Mouse (Mus musculus): ENCODE measurements around the gene Mmp9.

Mmp9 gene

DNA sequence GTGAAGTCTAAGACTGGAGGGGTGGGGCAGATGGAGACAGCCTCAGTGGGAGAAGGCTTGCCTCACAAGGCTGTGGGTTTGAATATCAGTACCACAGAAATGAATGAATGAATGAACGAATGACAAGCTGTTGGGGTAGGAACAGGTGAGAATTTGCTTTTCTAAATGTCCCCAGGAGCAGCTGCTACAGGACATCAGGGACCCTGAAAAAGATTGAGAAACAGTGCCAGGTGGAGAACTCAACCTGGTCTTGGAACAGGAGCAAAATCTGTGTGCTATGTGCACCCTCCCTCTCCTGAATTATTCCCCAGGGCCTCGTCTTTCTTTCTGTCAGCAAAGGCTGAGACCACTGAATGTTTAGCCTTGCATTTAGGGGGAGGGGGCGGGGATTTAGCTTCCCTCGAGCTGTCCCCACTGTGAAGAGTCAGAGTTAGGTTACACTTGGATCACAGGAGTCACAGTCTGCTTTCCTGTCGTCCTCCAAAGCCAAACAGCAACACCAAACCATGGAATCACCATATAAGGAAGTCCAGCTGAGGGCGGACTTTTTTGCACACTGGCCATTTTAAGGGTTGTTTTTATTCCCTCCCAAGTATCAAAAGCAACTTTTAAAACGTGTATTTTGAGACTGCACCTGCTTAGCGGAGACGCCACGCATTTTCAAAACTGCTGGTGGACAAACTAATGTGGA, at the start of gene Mmp9:
Gene Mmp9 (plus strand): TSS at position 641 of the 691 bp plus-strand sequence.
- no peak for DNase-seq (ENCODE audit: low spot score)

GRCm38 (mm10) chr2:164891056-164891834, 49.3 kb upstream of the Mmp9 start:
- no peak for DNase-seq (ENCODE audit: low spot score)

GRCm38 (mm10) chr2:164891908-164892695, 48.5 kb upstream of the Mmp9 start:
- no peak for DNase-seq (ENCODE audit: low spot score)

DNA sequence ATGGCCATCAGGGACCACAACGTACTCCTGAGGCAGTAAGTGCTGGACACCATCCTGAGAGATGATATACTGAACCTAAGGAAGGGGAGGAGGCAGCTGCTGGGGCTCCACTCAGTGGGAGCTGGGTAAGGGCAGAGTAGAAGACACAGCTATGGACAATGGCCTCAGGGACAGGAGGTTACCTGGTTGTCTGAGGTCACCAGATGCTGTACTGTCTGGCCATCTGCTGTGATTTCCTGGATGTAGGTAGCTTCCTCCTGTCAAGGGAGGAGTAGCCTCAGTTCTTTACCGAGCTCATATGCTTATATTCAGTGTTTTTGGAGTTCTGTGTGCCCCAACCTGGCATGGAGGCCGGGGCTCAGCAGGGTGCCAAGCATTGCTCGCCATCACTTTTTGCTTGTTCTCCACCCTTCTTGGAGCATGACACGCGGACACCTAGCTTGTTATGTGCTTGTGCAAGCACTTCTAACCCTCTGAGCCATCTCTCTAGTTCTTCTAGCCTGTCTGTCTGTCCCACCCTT, 47.8 kb upstream of the Mmp9 start:
- DNase-seq (ENCODE audit: low spot score) = no peak

GRCm38 (mm10) chr2:164894048-164894447, 46.5 kb upstream of the Mmp9 start:
- no peak for DNase-seq (ENCODE audit: low spot score)

DNA sequence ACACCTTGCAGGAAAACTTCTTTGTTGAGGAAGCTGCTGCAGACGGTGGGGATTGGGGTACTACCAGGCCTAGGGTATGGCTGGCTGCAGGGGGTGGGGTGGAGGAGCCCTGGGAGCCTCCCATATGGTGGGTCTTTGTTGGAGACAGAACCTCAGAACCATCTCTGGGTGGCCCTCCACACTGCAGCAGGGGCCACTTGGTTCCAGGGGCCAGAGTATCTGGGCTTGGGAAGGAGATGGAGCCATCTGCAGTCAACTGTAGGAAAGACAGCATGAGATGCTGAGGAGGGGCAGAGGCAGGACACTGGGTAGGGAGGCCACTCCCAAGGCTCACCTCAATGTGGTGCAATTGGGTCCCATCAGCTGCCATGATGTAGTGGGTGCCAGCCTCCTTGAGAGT, 45.9 kb upstream of the Mmp9 start:
- DNase-seq (ENCODE audit: low spot score) = no peak

DNA sequence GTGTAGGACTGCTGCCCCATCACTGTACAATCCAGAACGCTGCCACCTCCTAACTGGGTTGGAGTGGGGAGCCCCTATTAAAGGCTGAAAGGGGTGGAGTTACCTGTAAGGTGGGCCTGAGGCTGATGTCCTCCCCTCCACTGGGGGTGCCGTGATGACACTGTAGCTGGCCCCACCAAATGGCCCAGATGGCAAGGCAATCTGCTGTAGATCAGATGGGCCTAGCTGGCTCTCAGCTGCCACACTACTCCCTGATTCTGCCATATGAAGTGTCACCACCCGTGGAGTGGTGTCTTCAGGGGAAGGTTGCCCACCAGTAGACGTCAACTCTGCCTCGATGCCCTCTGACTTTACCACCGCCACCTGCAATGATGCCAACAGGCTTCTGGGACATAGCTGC, 44.7 kb upstream of the Mmp9 start:
- DNase-seq (ENCODE audit: low spot score) = no peak

DNA sequence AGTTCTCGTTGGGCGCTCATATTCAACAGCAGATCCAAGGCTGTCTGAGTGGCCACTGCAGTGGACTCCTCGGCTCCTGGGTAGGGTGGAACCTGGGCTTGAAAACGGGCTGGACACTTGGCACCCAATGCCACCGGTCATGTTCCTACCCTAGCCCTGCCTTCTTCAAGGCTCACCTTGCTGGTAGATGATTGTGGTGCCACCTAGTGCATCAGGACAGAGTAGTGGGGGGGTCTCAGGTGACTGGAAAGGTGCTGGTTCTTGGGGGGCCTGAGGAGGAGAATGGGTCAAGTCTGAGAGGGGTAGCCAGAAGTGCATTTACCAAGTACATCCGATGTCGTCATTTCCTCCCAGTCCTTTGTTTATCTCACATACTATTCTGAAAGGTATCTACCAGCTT, 42.6 kb upstream of the Mmp9 start:
- no peak for DNase-seq (ENCODE audit: low spot score)

- DNase-seq (ENCODE audit: low spot score) = no peak
These were observed 41.5 kb upstream of the Mmp9 start for GRCm38 (mm10) chr2:164899034-164899433.

DNA sequence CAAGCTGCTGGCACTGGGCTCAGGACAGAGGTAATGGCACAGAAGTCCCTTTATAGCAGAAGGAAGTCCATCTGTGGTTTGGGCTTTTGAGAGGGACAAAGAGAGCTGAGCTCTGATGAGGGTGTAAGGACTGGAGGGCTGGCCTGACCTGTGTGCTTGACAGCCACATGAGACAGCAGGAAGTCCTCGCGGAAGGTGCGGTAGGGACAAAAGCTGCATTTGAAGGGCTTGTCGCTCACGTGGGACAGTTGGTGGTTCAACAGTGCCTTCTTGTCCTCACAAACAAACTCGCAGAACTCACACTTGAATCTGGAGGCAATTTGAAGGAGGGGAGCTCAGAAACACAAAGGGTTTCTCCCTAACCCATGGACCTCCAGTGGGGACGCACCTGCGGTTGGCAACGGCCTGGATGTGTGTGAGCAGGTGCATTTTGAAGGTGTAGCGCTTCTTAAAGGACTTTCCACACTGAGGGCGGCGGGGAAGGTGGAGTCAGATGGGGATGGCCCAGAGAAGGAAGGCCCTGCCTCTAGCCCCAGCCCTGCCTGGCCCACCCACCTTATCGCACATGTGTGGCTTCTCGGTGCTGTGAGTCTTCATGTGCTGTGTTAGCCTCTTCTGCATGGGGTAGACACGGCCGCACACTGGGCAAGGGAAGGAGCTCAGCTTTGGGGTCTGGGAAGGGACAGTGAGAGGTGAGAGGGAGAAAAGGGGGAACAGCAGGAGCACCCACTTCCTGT, 40.7 kb upstream of the Mmp9 start:
- DNase-seq (ENCODE audit: low spot score) = no peak

DNA sequence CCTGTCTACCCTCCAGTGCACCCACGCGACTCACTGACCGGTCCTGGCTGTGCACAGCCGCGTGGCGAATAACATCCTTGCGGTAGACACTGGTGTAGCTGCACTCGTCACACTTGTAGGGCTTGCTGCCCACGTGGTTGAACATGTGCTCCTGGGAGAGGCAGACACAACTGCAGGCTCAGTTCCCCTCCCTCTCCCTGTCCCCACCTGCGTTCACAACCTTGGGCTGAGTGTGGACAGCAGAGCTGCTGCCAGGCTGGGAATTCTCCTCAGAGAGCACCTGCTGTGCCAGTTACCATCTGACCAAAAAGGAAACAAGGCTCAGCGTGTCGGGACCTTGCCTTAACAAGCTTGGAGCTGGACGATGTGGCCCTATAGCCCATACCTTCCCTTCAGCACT, 39.2 kb upstream of the Mmp9 start:
- DNase-seq (ENCODE audit: low spot score) = no peak

GRCm38 (mm10) chr2:164903496-164903895, 37.1 kb upstream of the Mmp9 start:
- DNase-seq (ENCODE audit: low spot score) = no peak

- no peak for DNase-seq (ENCODE audit: low spot score)
These were observed 34.5 kb upstream of the Mmp9 start for GRCm38 (mm10) chr2:164906071-164906470.

- no peak for DNase-seq (ENCODE audit: low spot score)
These were observed 33.1 kb upstream of the Mmp9 start for GRCm38 (mm10) chr2:164907511-164907910.

- no peak for DNase-seq (ENCODE audit: low spot score)
These were observed 32.6 kb upstream of the Mmp9 start for GRCm38 (mm10) chr2:164908011-164908410.

- no peak for DNase-seq (ENCODE audit: low spot score)
These were observed 31.5 kb upstream of the Mmp9 start for GRCm38 (mm10) chr2:164909100-164909499.

DNA sequence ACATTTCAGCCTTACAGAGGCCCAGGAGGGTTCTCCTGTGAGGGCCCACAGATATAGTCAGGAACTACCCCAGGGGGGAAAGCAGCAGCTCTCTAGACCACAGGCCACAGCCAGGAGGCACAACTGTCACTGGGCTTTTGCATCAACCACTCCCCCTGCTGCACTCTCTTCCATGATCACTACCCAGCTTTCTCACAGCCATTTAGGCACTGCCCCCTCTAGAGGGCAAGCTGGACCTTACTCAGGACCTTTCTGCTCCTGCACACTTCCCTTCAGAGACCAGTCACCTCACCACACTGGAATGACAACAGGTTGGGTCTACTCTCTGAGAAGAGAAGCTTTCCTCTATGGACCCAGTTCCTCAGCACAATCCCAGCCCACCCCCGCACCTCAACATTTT, 31.0 kb upstream of the Mmp9 start:
- peak; percentile 35 for DNase-seq (ENCODE audit: low spot score)

DNA sequence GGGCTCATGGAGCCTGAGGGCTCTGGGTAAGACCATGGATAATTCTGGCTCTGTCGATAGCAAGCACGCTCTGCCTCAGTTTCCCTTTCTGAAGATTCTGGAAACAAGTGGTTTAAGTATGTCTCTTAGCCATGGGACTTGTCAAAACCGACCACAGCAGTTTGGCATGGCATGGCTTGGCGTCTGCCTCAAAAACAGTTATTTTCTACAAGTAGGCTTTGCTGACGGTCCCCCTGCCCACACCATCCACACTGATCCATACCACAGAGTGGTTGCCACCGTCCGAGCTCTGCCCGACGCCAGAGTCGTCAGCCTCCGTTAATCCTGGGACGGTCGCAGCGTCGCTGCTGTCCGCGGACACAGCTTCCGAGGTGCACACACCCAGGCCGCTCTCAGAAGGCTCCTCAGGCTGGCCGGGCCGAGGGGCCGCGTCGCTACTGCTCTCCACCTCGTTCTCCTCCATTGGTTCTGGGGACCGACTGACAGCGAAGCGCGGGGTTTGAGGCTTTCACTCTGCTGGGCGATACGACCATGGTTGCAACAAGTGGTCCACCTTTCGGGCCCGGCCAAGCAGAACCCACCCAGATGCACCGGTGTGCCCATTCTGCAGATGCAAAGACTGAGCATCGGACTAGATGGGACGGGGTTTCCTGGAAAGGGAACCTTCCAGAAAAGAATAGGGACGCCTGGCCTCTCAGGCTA, 30.1 kb upstream of the Mmp9 start:
- DNase-seq (ENCODE audit: low spot score) = no peak

- peak; percentile 93 for DNase-seq (ENCODE audit: low spot score)
These were observed 29.2 kb upstream of the Mmp9 start, which contains the start of gene Zfp335 for GRCm38 (mm10) chr2:164911086-164912048. Zfp335 (minus strand) TSS chr2:164911757.

GRCm38 (mm10) chr2:164912151-164912550, 28.4 kb upstream of the Mmp9 start:
- no peak for DNase-seq (ENCODE audit: low spot score)

Data from urinary bladder, postnatal 14 days (tissue).